8 mouse cellular contexts compared by ENCODE assay signal in the genomic region with DNA sequence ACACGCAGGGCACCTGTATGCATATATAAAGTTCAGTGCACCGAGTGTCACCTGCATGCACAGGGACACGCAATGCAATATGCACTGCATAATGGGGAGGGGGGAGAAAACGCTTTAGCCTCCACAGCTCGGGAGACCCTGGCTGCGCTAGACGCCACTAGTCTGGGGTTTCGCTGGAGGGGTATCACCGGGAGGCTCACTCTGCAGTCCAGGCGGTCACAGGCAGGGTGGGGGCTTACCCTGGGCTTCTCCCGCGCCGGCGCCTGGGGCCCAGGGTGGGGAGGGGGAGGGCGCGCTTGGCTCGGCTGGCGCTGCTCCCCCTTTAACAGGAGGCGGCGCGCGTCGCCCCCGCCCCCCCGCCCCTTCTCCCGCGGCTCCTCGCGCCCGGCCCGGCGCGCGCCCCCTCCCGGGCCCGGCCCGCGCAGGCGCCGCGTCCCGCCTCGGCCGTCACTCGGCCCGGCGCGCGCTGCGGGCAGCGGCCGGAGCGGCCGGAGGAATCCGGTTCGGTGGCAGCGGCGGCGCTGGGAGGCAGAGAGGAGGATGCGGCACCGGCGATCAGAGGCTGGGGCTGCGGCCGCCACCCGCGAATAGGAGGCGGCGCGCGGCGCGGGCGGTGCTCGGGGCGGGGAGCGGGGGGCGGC. TPM values are rescaled to one million over a fixed set of nuclear protein-coding genes. Genes with fewer than 3 reads are reported as not detected.
DNase-seq lines count a peak whose midpoint lies in the region; ATAC-seq and TF ChIP-seq lines count a peak whose summit lies in the region.

A gene (plus strand): TSS at position 450 of the 641 bp plus-strand sequence.

- peaks cover 14% of the 10 kb centered on the region for H3K4me1 ChIP-seq in lung, adult 2 months (ENCODE audit: control insufficient read depth, insufficient read depth, low read length)
- peaks cover 49% of the 10 kb centered on the region for H3K4me1 ChIP-seq in heart, embryonic 12.5 days (replicated peaks)
- H3K4me1 ChIP-seq in stomach, embryonic 16.5 days (ENCODE audit: control insufficient read depth, insufficient read depth, low read length), result peaks cover 37% of the 10 kb centered on the region

- 7% methylated on average over 54 of the region's 77 CpGs for WGBS in lung, adult 2 months
- WGBS in heart, embryonic 12.5 days, result 4% methylated on average over 62 of the region's 77 CpGs
- WGBS in stomach, embryonic 16.5 days, result under 1% methylated on average over 56 of the region's 77 CpGs

- H3K27me3 ChIP-seq in heart, embryonic 12.5 days (replicated peaks), result peaks cover 92% of the 10 kb centered on the region
- peaks cover 31% of the 10 kb centered on the region for H3K27me3 ChIP-seq in stomach, embryonic 16.5 days (ENCODE audit: control insufficient read depth, insufficient read depth, low read length)

- peak within 1 kb of the TSS; percentile 76 for H3K9ac ChIP-seq in heart, embryonic 12.5 days
- peak within 1 kb of the TSS; percentile 81 for H3K9ac ChIP-seq in stomach, embryonic 16.5 days (ENCODE audit: low read length)

- ATAC-seq in heart, embryonic 12.5 days (ENCODE audit: insufficient number of reproducible peaks, low FRiP score), result peak; percentile 27
- no peak; the same call in 1 of the 2 replicates for ATAC-seq in stomach, embryonic 16.5 days (ENCODE audit: insufficient read depth, low FRiP score)

- peak within 1 kb of the TSS; percentile 26 for H3K4me3 ChIP-seq in lung, adult 2 months (replicated peaks; ENCODE audit: extremely low read depth, low read depth, low read length)
- peak within 1 kb of the TSS; percentile 70 for H3K4me3 ChIP-seq in heart, embryonic 12.5 days
- H3K4me3 ChIP-seq in stomach, embryonic 16.5 days (replicated peaks; ENCODE audit: low read length), result peak within 1 kb of the TSS; percentile 67

- H3K4me2 ChIP-seq in heart, embryonic 12.5 days, result peak within 1 kb of the TSS; percentile 98
- H3K4me2 ChIP-seq in stomach, embryonic 16.5 days (ENCODE audit: low read depth, low read length), result peak within 1 kb of the TSS; percentile 96

- H3K27ac ChIP-seq in heart, embryonic 12.5 days (ENCODE audit: poor library complexity, severe bottlenecking), result no peak within 1 kb of the TSS
- no peak within 1 kb of the TSS; the same call in 1 of the 2 replicates for H3K27ac ChIP-seq in stomach, embryonic 16.5 days (ENCODE audit: low read length)

- no peak for TF ChIP-seq CTCF in lung, adult 2 months (IDR thresholded peaks at IDR 0.05; ENCODE audit: insufficient read depth, low read length)
- TF ChIP-seq CTCF in brain, embryonic 14.5 days (IDR thresholded peaks at IDR 0.05; ENCODE audit: borderline replicate concordance, extremely low read depth, insufficient read depth, insufficient read length), result no peak

- no peaks in the 10 kb centered on the region for H3K9me3 ChIP-seq in heart, embryonic 12.5 days (replicated peaks)
- no peaks in the 10 kb centered on the region for H3K9me3 ChIP-seq in stomach, embryonic 16.5 days (replicated peaks; ENCODE audit: control insufficient read depth, low read length)

- DNase-seq in lung, adult 2 months, result peak; percentile 18
- DNase-seq in lung, postnatal 25 days (ENCODE audit: low spot score), result no peak
- peak; percentile 82 for DNase-seq in brain, embryonic 14.5 days (ENCODE audit: low read depth)
- DNase-seq in kidney, postnatal 4 days, result peak; percentile 49 to 59
- peak; percentile 27 for DNase-seq in lung, postnatal 10 days
- no peak for DNase-seq in spleen, postnatal 36 days (ENCODE audit: low spot score in 2 of 2)

- H3K36me3 ChIP-seq in heart, embryonic 12.5 days, result no peaks in the 10 kb centered on the region
- no peaks in the 10 kb centered on the region for H3K36me3 ChIP-seq in stomach, embryonic 16.5 days (ENCODE audit: control insufficient read depth, insufficient read depth, low read length)

- TF ChIP-seq POLR2A in lung, adult 2 months (IDR thresholded peaks at IDR 0.05; ENCODE audit: borderline replicate concordance, extremely low read depth, low read depth, low read length), result no peak
- TF ChIP-seq POLR2A in brain, embryonic 14.5 days (IDR thresholded peaks at IDR 0.05; ENCODE audit: borderline replicate concordance, extremely low read depth, insufficient read depth, insufficient read length, poor library complexity, severe bottlenecking), result peak; percentile 72

RNA-seq across cellular contexts. Expression of the gene that starts here (rescaled TPM):
- polyA plus RNA-seq in lung, adult 2 months (2012; rRNA removed), result 0.80 and 4.6 TPM in 2 replicates
- 126 and 152 TPM in 2 replicates for polyA plus RNA-seq in brain, embryonic 14.5 days (2012; rRNA removed)
- 2.6 and 2.7 TPM in 2 replicates for polyA plus RNA-seq in heart, embryonic 12.5 days (2016; fragmentation: Nextera tagmentation; extraction: Ambion mirVana)
- 1.6 and 1.9 TPM in 2 replicates for polyA plus RNA-seq in stomach, embryonic 16.5 days (2015; fragmentation: Nextera tagmentation; extraction: Ambion mirVana)

Comparison
In these comparisons a context has a peak if more than half of its experiments do, and no peak if none do; other contexts are left out.
1. RNA of the gene that starts here (polyA plus RNA-seq): 126 to 152 TPM in brain, embryonic 14.5 days; 2.6 to 2.7 TPM in heart, embryonic 12.5 days, 1.6 to 1.9 TPM in stomach, embryonic 16.5 days and 0.80 to 4.6 TPM in lung, adult 2 months; every median in the first group is over 10 times any median in the second.
2. DNase-seq: peak in lung, adult 2 months (single experiment), brain, embryonic 14.5 days (single experiment), kidney, postnatal 4 days (2 of 2) and lung, postnatal 10 days (single experiment); none in lung, postnatal 25 days (single experiment) and spleen, postnatal 36 days (0 of 2).
3. Peak in every context shown above with its lines, with median percentiles within 50 percentile points of each other: H3K4me3 ChIP-seq.